Mouse (Mus musculus) limb, embryonic 12.5 days (tissue): ENCODE measurements at regions not wholly inside any gene's neighbourhood (a gene's known extent, or its start where the extent isn't known, plus 50 kb on each side); places are given as distances from the start of the nearest gene placed in this dataset.

ENCODE experiments used
- ATAC-seq: fragments of 200-750 bp; cut with Nextera tagmentation; 2 replicates; pipeline ENCODE4 v1.8.0; 2017; ENCODE audit warnings: low read depth, moderate TSS enrichment; ENCODE audit not compliant: insufficient number of reproducible peaks, insufficient read depth, low FRiP score, low TSS enrichment
- H3K27ac ChIP-seq: fragments of 300-500 bp; sonication (generic); 2 replicates; pipeline ENCODE4 v1.5.1; 2016; ENCODE audit warnings: mild to moderate bottlenecking, moderate library complexity
- H3K27me3 ChIP-seq: fragments of 300-500 bp; sonication (generic); 2 replicates; pipeline ENCODE4 v1.6.1; 2016; ENCODE audit warnings: mild to moderate bottlenecking, moderate library complexity
- H3K36me3 ChIP-seq: fragments of 300-500 bp; sonication (generic); 2 replicates; pipeline ENCODE4 v1.6.1; 2016; ENCODE audit warnings: mild to moderate bottlenecking, moderate library complexity
- H3K4me1 ChIP-seq: fragments of 300-500 bp; sonication (generic); replicated peaks from 2 replicates; pipeline ENCODE4 v1.6.1; 2016
- H3K4me2 ChIP-seq: fragments of 300-500 bp; sonication (generic); 2 replicates; pipeline ENCODE4 v1.6.1; 2016; ENCODE audit warnings: mild to moderate bottlenecking, moderate library complexity
- H3K4me3 ChIP-seq: fragments of 300-500 bp; sonication (generic); replicated peaks from 2 replicates; pipeline ENCODE4 v1.5.1; 2016; ENCODE audit warnings: mild to moderate bottlenecking
- H3K9ac ChIP-seq: fragments of 300-500 bp; sonication (generic); replicated peaks from 2 replicates; pipeline ENCODE4 v1.6.1; 2016; ENCODE audit warnings: mild to moderate bottlenecking, moderate library complexity
- H3K9me3 ChIP-seq: fragments of 300-500 bp; sonication (generic); 2 replicates; pipeline ENCODE4 v1.6.1; 2016; ENCODE audit warnings: mild to moderate bottlenecking, moderate library complexity
- WGBS: fragments of 180-500 bp; shearing (Covaris S2); methylation state at CpG from one replicate; pipeline ENCODE4 v1.1.7; 2016; 5-methylcytosine and 5-hydroxymethylcytosine counted together

- H3K4me2 ChIP-seq: no peak overlapping the region
- H3K4me3 ChIP-seq: no peak overlapping the region
- H3K4me1 ChIP-seq: no peaks in the 10 kb centered on the region
- H3K27me3 ChIP-seq: no peaks in the 10 kb centered on the region; the same call in 1 of the 2 replicates
- no peak overlapping the region for H3K27ac ChIP-seq
- ATAC-seq: no peak
- H3K9ac ChIP-seq: no peak overlapping the region
- H3K9me3 ChIP-seq: no peaks in the 10 kb centered on the region
- 91% methylated on average over 3 of the region's 3 CpGs for WGBS
- H3K36me3 ChIP-seq: no peaks in the 10 kb centered on the region
Observed at GRCm38 (mm10) chr17:9749301-9749700, 79.8 kb upstream of the Pabpc6 start.

DNA sequence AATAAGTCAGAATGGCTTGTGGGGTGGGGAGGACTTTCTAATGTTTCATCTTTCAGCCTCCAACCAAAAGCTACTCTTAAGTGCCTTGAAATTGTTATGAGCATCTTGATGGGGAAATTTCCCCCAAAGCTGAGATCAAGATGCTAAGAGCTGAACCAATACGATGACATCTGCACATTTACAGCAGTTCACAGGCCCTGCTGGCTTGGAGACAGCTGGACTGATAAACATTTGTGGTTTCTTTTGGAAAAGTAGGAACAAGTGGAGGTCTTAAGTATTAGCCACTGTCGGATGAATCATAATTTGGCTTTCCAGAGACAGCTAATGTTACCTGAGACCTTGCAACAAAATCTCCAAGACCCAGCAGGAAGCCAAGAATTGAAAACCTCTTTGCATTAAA is 78.4 kb upstream of the Pabpc6 start:
- no peak for ATAC-seq

GRCm38 (mm10) chr17:9743342-9743741 is 73.8 kb upstream of the Pabpc6 start:
- Histone ChIP-seq H3K9me3 (no peaks in the 10 kb centered on the region), H3K9ac (no peak overlapping the region), H3K27me3 (no peaks in the 10 kb centered on the region), H3K4me2 (no peak overlapping the region), H3K36me3 (no peaks in the 10 kb centered on the region), H3K4me3 (no peak overlapping the region), H3K4me1 (no peaks in the 10 kb centered on the region; the same call in 1 of the 2 replicates), H3K27ac (no peak overlapping the region)
- no peak for ATAC-seq
- 87% methylated on average over 5 of the region's 5 CpGs for whole genome bisulfite sequencing

More for the DNA sequence above, 78.4 kb upstream of the Pabpc6 start:
- no peaks in the 10 kb centered on the region for H3K4me1 ChIP-seq
- no peaks in the 10 kb centered on the region for H3K36me3 ChIP-seq
- 84% methylated on average over 2 of the region's 2 CpGs for WGBS
- no peak overlapping the region for H3K9ac ChIP-seq
- H3K27ac ChIP-seq: no peak overlapping the region
- H3K4me3 ChIP-seq: no peak overlapping the region
- no peaks in the 10 kb centered on the region for H3K27me3 ChIP-seq
- H3K9me3 ChIP-seq: no peaks in the 10 kb centered on the region
- no peak overlapping the region for H3K4me2 ChIP-seq

DNA sequence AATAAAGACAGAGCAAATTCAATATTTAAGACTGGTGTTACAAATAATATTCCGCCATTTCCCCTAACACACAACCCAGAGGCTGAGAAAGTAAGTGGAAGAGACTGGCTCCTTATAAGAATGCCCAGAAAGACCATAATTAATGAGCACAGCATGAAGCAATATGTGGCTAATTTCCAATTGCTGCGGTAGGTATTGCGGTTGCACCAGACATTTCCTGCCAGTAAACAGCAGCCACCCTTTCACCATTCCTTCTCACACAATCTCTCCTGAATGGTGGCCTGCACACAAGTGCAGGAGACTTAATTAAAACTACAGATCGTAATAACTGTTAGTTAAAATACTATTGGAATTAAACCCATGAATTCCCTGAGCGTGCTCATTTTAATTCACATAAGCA is 71.8 kb upstream of the Pabpc6 start:
- ATAC-seq: no peak
- 58% methylated on average over 5 of the region's 5 CpGs for WGBS
- H3K27me3 ChIP-seq: no peaks in the 10 kb centered on the region

GRCm38 (mm10) chr17:9729020-9729419 is 59.5 kb upstream of the Pabpc6 start:
- H3K27ac ChIP-seq: no peak overlapping the region
- no peak for ATAC-seq
- no peaks in the 10 kb centered on the region for H3K4me1 ChIP-seq
- no peaks in the 10 kb centered on the region for H3K36me3 ChIP-seq
- H3K4me2 ChIP-seq: no peak overlapping the region
- H3K9ac ChIP-seq: no peak overlapping the region
- H3K9me3 ChIP-seq: no peaks in the 10 kb centered on the region
- no peak overlapping the region for H3K4me3 ChIP-seq
- 48% methylated on average over 3 of the region's 3 CpGs for WGBS
- H3K27me3 ChIP-seq: no peaks in the 10 kb centered on the region

More for the DNA sequence above, 71.8 kb upstream of the Pabpc6 start:
- Histone ChIP-seq H3K4me3 (no peak overlapping the region), H3K9me3 (no peaks in the 10 kb centered on the region), H3K9ac (no peak overlapping the region), H3K4me2 (no peak overlapping the region), H3K27ac (no peak overlapping the region), H3K4me1 (no peaks in the 10 kb centered on the region; the same call in 1 of the 2 replicates), H3K36me3 (no peaks in the 10 kb centered on the region)

- 75% methylated on average over 10 of the region's 10 CpGs for WGBS
- Histone ChIP-seq H3K27me3 (no peaks in the 10 kb centered on the region), H3K27ac (no peak overlapping the region)
Observed at GRCm38 (mm10) chr17:9725704-9726469, 56.4 kb upstream of the Pabpc6 start.

GRCm38 (mm10) chr17:9723484-9723883 is 54.0 kb upstream of the Pabpc6 start:
- Histone ChIP-seq H3K9me3 (no peaks in the 10 kb centered on the region), H3K27me3 (no peaks in the 10 kb centered on the region), H3K36me3 (no peaks in the 10 kb centered on the region), H3K4me2 (no peak overlapping the region), H3K9ac (no peak overlapping the region), H3K4me3 (no peak overlapping the region), H3K27ac (no peak overlapping the region), H3K4me1 (no peaks in the 10 kb centered on the region)
- 64% methylated on average over 4 of the region's 4 CpGs for WGBS
- ATAC-seq: no peak

More at GRCm38 (mm10) chr17:9725704-9726469, 56.4 kb upstream of the Pabpc6 start:
- no peak for ATAC-seq
- Histone ChIP-seq H3K4me2 (no peak overlapping the region), H3K9me3 (no peaks in the 10 kb centered on the region), H3K36me3 (no peaks in the 10 kb centered on the region), H3K9ac (no peak overlapping the region), H3K4me3 (no peak overlapping the region), H3K4me1 (no peaks in the 10 kb centered on the region)

DNA sequence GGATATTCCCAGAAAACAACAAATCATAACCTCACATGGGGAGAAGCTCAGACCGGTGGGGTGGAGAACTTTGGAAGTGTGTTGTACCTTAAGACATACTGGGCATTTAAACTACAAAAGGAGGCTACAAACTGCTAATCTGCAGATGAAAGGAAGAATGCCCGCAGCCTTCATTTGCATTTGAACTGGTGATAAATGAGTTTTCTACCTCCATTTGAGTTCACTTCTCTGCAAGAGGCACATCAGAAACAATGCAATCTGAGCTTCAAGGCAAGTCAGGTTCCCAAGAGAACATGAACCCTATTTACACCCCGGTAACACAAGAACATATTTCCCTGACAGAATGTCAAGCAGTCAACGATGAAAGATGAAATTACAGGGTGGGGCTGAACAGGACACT is 53.2 kb upstream of the Pabpc6 start:
- no peaks in the 10 kb centered on the region for H3K36me3 ChIP-seq
- H3K27me3 ChIP-seq: no peaks in the 10 kb centered on the region
- H3K27ac ChIP-seq: no peak overlapping the region
- no peak overlapping the region for H3K9ac ChIP-seq
- H3K4me1 ChIP-seq: no peaks in the 10 kb centered on the region
- no peak for ATAC-seq
- H3K4me2 ChIP-seq: no peak overlapping the region
- no peaks in the 10 kb centered on the region for H3K9me3 ChIP-seq
- WGBS: 6% methylated on average over 4 of the region's 4 CpGs
- no peak overlapping the region for H3K4me3 ChIP-seq
